Mouse (Mus musculus) liver, embryonic 14.5 days (tissue): ENCODE results near the gene Gas6.

Experiments
- CTCF ChIP-seq: IDR thresholded peaks from 2 replicates; pipeline ENCODE4 v1.5.1; 2016; ENCODE audit warnings: antibody characterized with exemption, low read depth, control low read depth
- EP300 ChIP-seq: IDR thresholded peaks from 2 replicates; pipeline ENCODE4 v1.6.1; 2016; ENCODE audit warnings: antibody characterized with exemption, low read depth

- TF ChIP-seq EP300 (no peak), CTCF (no peak)
These were observed 19.5 kb upstream of the Gas6 start for GRCm38 (mm10) chr8:13513556-13514370.
